Mouse (Mus musculus) gastrocnemius, postnatal 36 days (tissue): ENCODE data around the gene Mapk8ip2. TPM values are rescaled to one million over a fixed set of nuclear protein-coding genes. Genes with fewer than 3 reads are reported as not detected.

Source experiments
- DNase-seq, 2 experiments: peaks; one replicate each; pipeline ENCODE4 v3.0.0; 2022
- intact Hi-C: fragments of 180-260 bp; cut with DNase I; formaldehyde crosslinking; loops from one replicate; pipeline ENCODE4 v1.15.1; 2025
- total RNA-seq, 2 experiments: library from RNA; stranded (reverse); gene quantifications; 2 replicates each; pipeline ENCODE4 v1.2.3; 2021

Mapk8ip2 gene
- total RNA-seq, 2 experiments from 2014 or later, result 0.28 to 0.30 TPM

DNA sequence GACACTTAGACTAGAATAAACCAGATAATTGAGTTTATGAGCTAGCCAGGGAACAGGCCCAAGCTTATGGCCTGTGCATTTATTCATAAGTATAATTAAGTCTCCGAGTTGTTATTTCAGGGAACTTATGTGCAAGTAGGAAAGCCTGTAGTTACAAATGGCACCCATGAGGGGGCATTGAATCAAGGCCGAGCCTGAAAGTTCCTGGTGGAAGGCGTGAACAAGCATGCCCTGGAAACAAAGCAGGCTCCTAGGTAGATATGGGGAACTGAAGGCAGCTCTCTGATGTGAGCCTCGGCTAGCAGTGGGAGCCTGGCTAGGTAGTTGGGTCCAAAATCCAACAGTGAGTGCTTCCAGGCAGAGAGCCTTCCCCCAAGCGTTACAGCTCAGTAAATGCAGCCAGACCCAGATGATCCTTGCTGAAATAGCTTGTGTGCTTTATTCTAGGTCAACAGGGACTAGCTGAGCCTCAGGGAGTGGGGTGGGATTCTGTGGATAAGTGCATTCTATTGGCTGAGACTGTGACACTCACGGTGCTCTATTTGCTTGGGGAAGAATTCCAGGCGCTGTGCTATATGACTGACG lies 11.1 kb upstream of the Mapk8ip2 start:
- intact Hi-C loops, result no loop called here
- no peak for DNase-seq

DNA sequence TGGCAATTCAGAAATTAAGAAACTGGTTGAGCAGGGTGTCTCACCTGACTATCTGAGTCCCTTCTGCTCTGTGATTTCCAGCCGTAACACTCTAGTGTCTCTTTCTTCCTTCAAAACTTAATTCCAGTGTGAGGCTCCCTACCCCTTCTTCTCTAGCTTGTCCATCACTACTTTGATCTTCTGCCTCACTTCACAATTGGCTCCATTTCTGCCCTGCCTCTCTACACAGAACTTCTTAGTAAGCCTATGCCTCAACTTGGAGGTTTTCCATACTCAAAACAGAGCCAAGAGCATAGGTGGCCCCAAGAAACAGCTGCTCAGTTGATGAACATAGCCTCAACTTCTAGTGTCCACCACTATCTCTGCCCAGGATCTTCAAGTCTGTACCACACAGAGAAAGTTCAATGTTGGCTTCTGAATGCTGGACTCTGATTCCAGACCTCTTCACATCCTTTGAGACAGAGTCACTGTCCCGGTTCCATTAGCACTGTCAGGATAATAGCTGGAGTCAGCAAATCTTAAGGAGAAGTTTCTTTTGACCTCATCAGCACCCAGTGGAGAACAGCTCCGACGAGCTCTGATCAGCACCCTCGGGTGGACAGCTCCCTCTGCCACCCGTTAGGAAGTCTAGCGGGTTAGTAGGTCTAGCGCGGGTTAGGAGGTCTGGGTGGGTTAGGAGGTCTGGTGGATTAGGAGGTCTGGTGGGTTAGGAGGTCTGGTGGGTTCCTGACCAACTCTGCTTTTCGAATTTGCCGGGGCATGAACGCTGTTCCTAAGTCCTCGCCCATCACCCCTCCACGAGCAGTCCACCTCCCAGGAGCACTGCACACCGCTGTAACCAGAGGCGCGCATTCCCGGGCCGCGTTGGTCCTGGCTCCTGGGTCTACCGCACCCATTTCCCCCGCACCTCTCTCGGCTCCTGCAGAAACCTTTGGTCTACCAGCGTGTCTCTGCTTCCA lies 528 bp upstream of the Mapk8ip2 start:
- peak; percentile 49 to 52 for DNase-seq
- intact Hi-C loops, result no loop called here

DNA sequence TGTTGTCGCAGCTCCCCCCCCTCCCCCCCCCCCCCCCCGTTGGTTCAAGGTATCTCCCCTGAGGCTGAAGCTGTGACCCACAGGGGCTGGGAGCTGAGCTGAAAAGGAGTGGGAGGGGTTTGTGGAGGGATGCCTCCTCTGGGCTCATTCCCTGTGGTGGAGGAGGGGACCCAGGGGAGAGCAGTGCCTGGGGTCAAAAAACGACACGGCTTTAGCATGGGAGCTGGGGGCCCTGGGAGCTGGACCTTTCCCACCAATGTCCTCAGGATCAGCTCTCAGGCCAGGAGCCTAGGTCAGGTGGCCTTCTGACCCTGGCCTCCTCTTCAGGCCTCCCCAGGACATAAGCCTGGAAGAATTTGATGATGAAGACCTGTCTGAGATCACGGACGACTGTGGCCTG lies 1.1 kb downstream of the Mapk8ip2 start:
- intact Hi-C loops, result no loop called here
- no peak for DNase-seq

DNA sequence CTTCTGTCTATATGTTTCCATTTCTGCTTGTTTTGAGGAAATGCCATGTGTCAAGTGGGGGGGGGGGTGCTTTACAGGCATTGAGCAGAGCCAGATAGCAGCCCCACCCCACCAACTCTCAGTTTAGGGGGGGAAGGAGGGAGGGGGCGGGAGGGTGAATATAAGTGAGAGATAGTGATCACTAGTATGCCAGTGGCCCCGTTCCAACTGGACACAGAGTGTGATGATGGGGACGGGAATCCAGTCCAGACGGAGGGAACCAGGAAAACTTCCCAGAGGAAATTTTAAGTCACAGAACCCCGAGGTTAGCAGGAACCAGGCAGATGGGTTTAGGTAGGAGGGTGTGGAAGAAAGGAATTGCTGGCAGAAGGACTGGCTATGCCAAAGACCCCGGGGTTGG lies 1.9 kb downstream of the Mapk8ip2 start:
- no peak for DNase-seq
- intact Hi-C loops, result no loop called here

DNA sequence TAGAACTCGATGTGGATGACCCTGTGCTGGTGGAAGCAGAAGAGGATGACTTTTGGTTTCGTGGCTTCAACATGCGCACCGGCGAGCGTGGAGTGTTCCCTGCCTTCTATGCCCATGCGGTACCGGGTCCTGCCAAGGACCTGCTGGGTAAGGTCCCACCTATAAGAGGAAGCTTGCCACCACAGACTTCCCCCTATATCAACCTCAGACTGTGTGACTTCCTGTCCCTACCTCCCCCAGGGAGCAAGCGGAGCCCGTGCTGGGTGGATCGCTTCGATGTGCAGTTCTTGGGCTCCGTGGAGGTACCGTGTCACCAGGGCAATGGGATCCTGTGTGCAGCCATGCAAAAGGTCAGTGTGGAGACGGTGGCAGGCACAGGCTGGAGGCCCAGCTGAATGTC lies 5.2 kb downstream of the Mapk8ip2 start:
- intact Hi-C loops, result no loop called here
- no peak for DNase-seq

DNA sequence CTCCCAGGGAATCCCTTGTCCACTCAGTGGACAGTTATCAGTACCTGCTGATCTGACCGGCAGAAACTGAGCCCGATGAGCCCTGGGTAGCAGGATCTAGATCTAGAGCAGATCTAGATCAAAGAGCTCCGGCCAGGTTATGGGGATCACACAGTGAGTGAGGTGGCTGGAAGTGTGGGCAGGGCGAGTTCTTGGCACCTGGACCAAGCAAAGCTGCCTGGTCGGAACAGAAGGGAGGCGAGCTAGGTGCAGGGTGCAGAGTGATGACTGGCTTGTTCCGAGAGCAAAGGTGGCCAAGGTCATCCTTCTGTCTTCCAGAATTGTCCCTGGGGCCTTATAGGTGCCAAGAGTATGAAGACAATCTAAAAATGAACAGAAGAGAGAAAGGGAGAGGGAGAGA lies 6.1 kb downstream of the Mapk8ip2 start:
- intact Hi-C loops, result no loop called here
- no peak for DNase-seq

DNA sequence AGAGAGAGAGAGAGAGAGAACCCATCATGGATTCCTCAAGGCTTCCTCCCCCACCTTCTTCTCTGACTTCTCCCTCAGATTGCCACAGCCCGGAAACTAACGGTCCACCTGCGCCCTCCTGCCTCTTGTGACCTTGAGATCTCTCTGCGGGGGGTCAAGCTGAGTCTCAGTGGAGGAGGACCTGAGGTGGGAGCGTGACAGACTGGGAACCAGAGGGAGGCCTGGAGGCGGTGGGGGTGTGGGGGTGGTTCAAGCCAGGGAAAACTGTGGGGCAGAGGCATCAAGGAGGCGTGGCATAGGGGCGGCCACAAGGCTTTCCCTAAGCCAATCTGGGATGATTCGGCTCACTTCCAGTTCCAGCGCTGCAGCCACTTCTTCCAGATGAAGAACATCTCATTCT lies 6.6 kb downstream of the Mapk8ip2 start:
- intact Hi-C loops, result no loop called here
- no peak for DNase-seq

DNA sequence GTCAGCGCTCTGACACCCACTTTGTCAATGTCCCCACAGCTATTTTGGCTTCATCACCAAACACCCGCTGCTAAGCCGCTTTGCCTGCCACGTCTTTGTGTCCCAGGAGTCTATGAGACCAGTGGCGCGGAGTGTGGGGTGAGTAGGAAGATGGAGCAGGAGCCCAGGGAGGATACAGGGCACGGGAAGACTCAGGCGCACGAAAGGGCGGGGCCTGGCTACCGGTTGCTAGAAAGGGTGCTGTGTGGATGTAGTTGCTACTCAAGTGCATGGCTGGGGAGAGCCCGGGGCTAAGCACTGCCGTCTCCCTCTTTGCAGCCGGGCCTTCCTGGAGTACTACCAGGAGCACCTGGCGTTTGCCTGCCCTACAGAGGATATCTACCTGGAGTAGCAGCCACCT lies 7.6 kb downstream of the Mapk8ip2 start:
- intact Hi-C loops, result no loop called here
- no peak for DNase-seq

DNA sequence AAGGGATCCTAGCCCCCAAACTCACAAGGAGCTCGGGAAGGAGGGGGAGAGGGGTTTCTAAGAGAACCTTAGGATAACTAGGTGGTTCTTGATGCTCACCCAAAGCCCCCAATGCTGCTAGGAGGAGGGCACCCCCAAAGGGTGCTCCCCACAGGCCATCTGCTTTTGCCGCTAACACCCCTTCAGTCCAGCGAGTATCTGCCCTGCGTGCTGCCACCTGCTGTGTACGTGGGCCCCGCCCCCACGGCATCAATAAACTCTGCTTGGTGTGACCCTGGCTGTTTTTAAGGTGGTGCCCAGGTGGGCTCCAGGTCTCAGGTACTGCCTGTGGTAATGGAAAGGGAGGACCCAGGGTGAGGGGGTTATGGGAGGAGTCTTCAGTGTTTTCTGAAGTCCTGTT lies 8.5 kb downstream of the Mapk8ip2 start:
- no peak for DNase-seq
- intact Hi-C loops, result no loop called here

DNA sequence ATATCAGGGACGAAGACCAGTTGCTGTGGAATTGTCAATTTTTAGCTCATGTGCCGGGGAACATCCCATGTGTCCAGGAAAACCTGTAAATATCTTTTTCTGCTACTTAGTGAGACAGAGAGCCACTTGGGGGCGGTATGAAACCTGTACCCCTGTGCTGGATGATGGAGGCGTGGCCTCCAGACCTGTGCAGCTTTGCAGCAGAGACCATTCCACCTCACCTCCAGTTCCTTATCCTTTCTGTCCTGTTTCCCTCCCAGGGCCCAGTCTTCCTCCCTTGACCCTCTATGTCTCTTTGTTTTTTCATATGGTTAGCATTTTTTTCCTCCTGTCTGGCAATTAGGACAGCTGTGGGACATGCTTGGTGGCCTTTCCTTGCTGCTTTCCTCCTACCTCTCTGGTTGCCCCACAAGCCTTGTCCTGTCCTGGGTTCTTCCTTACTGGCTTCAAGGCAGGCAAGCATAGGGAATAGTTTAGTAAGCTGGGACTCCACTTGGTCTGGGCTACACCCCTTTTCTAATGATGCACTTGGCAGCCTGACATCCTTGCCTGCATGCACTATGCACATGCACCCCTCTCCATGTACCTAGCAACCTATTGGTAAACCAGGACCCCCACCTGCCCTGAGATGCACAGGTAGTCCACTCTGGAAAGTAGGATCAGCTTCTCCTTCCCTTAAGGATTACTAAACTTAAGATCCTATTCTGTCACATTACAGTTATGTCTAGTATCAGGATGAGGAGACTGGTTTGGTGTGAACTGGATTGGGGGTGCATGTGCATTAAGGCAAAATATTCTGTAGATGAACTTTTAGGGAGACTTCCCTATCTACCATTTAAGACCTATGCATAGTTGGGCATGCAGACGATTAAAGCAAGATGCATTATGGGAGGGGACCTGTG lies 9.9 kb downstream of the Mapk8ip2 start:
- intact Hi-C loops, result no loop called here

DNA sequence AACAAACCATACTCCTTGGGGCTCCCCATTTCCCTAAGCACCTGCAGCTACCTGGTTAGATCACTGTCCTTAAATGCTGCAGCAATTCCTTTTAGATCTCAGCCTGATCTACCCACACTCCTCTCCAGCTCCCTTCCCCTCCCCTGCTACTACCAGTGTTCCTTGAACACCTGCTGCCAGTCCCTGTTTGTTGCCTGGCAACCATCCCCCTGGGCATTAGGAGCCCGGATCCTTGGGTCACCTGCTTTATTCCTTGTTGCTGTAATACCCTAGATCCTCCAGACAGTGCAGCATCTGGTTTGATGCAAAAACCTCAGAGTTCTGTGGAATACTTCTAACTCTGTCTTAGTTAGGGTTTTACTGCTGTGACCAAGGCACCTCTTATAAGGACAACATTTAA lies 11.3 kb downstream of the Mapk8ip2 start:
- no peak for DNase-seq
- intact Hi-C loops, result no loop called here

More for the DNA sequence above, 9.9 kb downstream of the Mapk8ip2 start:
- DNase-seq, result no peak

DNA sequence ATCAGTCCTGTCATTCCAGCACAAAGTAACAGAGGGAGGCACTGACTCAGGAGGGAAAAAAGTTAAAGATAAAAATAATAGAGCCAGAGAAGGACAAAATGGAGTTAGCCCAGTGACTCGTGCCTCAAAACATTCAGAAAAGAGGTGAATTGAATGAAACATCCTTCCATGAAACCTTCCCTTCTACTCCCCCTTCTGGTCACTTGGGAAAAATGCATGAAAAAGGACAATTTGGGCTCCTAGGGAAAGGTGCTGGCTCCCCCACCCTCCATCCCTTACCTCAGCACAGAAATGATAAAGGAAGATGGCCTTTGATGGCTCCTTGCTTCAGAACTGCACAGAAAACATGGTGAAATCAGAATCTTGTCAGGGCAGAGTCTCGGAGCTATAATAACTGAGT lies 14.9 kb downstream of the Mapk8ip2 start:
- intact Hi-C loops, result no loop called here
- no peak for DNase-seq

DNA sequence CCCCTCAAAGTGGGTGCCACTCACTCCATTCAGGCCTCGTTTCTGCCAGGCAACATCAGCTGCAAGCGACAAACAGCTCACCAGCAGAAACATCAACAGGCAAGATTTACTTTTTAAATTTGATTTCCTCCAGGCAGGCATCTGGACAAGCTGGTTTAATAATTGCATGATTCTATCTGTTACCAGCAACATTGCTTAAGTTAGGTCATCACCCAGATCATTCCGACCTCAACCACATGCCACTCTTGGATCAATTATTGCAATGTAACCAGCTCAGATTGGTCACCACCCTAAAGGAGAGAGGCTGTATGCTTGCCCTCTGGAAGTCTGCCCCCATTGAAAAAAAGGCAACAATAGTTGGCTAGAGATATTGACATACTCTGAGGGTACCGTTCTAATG lies 17.8 kb downstream of the Mapk8ip2 start:
- intact Hi-C loops, result no loop called here
- DNase-seq, result no peak

DNA sequence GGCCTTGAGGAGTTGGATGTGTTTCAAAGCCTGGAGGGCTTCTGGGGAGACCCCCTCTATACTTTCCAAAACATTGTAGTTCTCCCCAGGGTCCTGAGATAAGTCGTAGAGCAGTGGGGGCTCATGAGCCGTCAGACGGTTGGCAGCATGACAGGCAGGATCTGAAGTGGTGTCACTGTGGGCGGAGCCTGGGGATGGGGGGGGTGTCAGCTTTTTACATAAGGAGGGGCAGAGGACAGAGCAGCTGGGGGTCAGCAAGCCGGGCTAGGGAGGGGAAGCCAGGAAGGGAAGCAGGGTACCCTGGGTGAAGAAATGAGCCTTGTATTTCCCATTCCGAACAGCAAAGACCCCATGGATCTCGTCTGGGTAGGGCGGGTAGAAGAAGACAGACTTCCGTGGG lies 19.7 kb downstream of the Mapk8ip2 start:
- intact Hi-C loops, result no loop called here
- no peak for DNase-seq

DNA sequence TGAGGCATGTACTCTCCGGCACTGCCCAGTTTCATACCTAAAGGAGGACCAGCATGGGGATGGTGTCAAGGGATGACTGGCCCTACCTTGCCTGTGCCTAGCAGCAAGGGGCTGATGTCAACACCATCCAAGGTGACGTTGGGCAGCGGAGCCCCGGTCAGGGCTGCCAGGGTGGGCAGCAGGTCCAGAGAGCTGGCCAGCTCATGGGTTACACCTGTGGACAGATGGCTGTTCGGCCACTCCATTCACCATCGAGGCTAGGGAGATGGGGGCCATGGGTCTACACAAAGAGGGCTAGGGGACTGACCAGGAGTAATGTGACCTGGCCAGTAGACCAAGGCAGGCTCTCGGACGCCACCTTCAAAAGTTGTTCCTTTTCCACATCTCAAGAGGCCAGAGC lies 20.2 kb downstream of the Mapk8ip2 start:
- DNase-seq, result no peak
- intact Hi-C loops, result no loop called here

DNA sequence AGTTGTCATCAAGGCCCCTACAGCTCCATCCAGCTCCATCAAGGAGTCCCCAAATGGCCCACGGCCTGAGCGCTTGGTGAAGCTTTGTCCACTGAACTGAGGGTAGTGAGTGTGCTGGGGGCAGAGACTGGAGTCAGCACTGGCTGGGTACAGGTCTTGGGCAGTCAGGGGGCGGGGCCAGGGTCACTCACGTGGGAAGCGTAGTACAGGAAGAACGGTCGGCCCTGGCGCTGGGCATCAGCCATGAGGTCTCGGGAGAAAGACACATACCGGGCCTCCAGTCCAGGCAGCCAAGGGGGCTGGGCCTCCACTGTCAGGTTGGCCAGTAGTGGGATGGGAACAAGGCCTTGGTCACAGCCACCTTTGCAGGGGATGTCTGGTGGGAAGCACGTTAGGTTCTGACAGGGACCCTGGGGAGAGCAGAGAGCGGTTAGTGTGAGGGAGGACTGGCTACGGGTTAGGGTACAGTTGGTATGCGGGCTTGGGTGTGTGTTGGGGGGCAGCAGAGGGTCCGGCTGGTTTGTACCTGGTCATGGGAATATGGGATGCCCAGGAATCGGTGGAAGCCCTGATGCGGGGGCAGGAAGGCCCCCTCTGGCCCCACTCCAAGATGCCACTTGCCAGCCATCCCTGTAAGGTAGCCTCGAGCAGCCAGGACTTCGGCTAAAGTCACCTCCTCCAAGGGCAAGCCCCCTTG lies 21.0 kb downstream of the Mapk8ip2 start:
- intact Hi-C loops, result no loop called here
- no peak for DNase-seq

DNA sequence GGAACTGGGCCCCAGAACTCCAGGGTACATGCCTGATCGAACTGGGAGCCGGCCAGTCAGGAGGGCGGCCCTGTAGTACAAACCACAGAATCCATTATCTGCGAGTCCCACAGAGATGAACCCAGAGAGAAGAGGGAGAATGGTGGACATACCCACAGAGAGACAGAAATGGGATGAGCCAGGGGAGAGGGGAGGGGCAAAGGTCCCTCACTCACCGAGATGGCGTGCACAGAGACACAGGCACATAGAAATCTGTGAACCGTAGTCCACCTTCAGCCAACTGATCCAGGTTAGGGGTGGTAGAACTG lies 21.5 kb downstream of the Mapk8ip2 start:
- intact Hi-C loops, result no loop called here
- no peak for DNase-seq

DNA sequence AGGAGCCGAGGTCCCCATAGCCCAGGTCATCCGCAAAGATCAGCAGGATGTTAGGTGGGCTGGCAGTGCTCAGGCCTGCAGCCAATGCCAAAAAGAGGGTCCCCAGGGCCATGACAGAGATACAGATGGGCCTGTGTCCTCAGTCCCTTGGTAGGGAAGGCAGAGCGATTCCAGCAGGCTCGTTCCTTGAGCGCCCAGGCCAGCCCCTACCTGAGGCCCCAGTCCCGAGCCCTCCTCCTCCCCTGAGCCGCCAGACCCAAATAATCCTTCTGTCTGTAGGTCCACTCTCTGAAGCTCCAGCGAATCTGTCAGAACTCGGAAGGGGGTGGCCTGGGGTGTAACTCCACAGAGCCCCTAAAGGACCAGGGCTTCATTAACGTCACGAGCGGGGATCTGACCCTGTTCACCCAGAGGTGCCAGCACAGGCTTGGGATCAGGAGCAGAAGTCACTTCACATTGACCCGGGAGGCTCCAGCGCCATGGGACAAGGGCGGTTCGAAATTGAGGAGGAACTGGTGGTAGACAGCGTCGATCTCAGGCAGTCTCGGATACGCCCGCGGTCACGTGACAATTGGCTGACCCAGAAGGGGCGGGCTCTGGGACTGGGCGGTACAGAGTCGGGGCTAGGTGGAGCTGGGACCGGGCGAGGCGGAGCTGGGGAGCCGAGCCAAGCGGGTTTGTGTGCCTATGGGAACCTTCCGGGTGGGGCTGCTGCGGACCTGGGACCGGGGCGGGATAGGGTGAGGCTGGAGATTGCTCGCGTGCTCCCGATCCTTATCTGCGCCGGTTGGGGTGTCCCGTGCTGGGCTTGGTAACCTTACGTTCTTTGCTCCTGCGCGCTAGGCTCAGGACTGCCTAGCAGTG lies 22.1 kb downstream of the Mapk8ip2 start:
- DNase-seq, result peak; percentile 91 to 93
- intact Hi-C loops, result no loop called here

DNA sequence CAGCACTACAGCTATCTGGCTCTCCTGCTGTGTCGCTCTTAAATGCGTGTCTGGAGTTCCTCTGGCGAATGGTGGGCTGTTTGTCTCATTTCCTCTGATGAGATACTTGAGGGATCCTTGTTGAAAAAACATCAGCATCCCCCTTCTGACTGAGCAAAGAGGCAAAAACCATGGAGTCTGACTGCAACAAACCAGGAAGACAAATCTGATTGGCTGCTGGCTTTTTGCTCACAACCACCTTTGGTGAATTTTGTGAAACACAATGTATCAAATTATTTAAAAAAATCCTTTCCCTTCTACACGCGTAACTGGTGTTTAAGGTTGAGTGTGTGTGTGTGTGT lies 22.7 kb downstream of the Mapk8ip2 start:
- no peak for DNase-seq
- intact Hi-C loops, result no loop called here

DNA sequence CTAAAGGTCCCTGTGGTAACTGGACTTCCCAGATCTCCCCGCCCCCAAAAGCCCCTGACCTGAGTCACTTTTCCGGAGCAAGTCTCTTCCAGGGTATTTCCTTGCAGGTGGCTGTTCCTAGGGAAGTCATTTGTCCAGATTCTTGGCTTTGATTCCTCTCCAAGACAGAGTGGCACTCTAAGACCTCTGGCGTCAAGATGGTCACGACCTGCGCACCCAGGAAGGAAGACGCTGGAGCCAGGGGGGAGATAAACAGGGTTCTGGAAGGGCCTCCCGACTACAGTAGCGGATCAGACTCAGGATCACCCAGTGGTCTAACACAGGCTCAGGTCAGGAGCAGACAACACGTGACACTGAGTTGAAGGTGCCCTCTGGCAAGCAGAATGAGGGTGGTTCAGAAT lies 23.4 kb downstream of the Mapk8ip2 start, which contains the start of gene Arsa:
Gene Arsa, minus strand, starts transcription at position 335 of the 401 bp plus-strand sequence.
- intact Hi-C loops, result no loop called here
- no peak for DNase-seq
